Mouse (Mus musculus): ENCODE results near the gene Olfr1208. TPM values are rescaled to one million over a fixed set of nuclear protein-coding genes. Genes with fewer than 3 reads are reported as not detected.

Gene Olfr1208
- total RNA-seq (2015; ENCODE audit: low replicate concordance), result not detected in 2 replicates
- total RNA-seq (2017; ENCODE audit: low replicate concordance), result not detected in 2 replicates

DNA sequence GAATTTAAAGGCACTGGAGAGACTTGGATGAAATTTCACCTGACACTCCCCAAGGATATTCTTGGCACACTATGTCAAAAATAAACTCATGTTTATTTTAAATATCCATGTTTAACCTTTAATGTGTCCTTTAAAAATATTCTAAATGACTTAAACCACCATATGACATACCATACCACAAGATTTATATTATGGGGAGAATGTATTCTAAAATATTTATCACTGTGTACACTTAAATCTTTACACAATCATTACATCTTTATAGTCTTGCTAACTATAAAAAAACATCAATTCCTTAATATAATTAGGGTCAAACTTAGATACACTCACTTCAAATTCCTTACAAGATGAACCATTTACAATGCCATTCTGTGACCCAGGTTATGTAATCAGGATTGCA, at the start of gene Olfr1208:
Gene Olfr1208 (minus strand): TSS at position 101 of the 400 bp plus-strand sequence.
- ATAC-seq (replicated peaks; ENCODE audit: low FRiP score, poor library complexity, severe bottlenecking), result no peak

DNA sequence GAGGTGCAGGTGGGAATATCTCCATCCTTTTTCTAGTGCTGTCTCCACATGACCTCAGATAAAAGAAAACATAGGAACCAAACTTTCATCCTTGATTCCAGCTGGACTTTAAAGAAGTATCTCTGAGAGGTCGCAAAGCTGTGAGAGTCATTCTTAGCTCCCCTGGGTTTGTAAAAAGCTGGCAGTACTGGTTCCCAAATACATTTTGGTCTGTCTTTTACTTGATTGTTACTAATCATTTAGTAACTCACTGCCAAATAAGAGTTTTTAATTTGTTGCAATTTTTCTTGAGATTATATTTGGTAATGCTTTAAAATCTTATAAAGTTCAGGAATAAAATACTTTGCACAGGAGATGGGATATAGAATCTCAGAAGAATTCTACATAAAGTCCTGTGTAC, 35.9 kb upstream of the Olfr1208 start, which contains the start of gene Olfr1211:
Gene Olfr1211 (minus strand): TSS at position 101 of the 400 bp plus-strand sequence.
- ATAC-seq (replicated peaks; ENCODE audit: low FRiP score, poor library complexity, severe bottlenecking), result no peak

DNA sequence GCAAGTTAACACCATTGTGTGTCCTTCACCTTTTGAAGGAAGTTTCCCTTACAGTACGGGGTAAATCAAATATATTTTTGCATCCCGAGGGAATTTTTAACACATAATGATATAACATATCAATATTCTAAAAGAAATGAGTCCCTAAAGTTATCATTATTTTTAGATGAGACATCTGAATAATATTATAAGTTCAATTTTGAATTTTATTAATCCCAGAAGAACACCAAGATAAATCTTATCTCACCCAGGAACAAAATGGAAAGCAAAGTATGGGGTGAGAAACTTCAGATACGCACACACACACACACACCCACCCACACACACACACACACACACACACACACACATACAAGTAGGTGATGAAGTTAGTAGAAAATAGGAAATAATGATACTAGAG, 12.9 kb upstream of the Olfr1208 start, which contains the start of gene Olfr1209:
Gene Olfr1209 (minus strand): TSS at position 101 of the 400 bp plus-strand sequence.
- ATAC-seq (replicated peaks; ENCODE audit: low FRiP score, poor library complexity, severe bottlenecking), result no peak

DNA sequence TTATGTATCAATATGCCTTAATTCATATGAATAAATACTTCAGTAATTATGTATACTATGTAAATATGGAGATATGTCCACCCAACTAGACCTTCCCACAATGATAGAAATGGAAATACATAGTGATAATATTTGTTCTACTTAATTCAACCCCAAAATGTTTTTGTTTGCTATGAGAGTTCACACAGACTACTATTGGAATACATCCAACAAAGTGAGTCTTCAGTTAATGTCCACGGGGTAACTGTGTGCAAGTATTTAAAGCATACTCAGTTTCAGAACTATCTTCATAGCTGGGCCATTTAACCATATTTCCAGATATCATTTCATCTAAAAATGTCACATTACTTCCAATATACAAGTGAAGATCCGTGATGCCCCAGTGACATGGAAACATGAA, 39.2 kb downstream of the Olfr1208 start, which contains the start of gene Olfr1206:
Gene Olfr1206 (plus strand): TSS at position 301 of the 400 bp plus-strand sequence.
- no peak for ATAC-seq (replicated peaks; ENCODE audit: low FRiP score, poor library complexity, severe bottlenecking)

DNA sequence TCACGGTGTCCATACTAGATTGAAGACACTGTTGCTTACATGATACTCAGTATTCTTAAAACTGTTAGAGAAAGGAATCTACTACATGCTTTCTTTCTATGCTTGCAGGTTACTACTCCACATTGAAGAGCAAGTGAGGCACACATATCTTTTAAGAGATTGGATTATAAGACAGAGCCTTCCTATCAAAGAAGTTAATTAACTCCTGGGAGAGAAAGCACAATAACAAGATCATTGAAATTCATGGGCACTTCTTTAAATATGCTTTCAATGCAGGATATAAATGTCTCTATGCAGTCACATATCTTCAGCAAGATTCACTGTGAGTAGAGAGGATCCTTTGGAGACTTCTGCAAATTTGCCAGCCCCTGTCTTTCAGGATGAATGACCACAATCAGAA, 53.1 kb downstream of the Olfr1208 start, which contains the start of gene Olfr1204:
Gene Olfr1204 (plus strand): TSS at position 301 of the 400 bp plus-strand sequence.
- ATAC-seq (replicated peaks; ENCODE audit: low FRiP score, poor library complexity, severe bottlenecking), result no peak

Other genes starting within 250 kb of the Olfr1208 start
- gene Olfr1193, start 226.7 kb downstream of the Olfr1208 start, total RNA-seq (2015; ENCODE audit: low replicate concordance), result not detected in 2 replicates
- gene Olfr1193, start 226.7 kb downstream of the Olfr1208 start, total RNA-seq (2017; ENCODE audit: low replicate concordance), result not detected in 2 replicates
- gene Olfr1195, start 213.1 kb downstream of the Olfr1208 start, total RNA-seq (2015; ENCODE audit: low replicate concordance), result not detected in 2 replicates
- not detected in 2 replicates for gene Olfr1195, start 213.1 kb downstream of the Olfr1208 start, total RNA-seq (2017; ENCODE audit: low replicate concordance)
- not detected in 2 replicates for gene Olfr1196, start 197.7 kb downstream of the Olfr1208 start, total RNA-seq (2015; ENCODE audit: low replicate concordance)
- not detected in 2 replicates for gene Olfr1196, start 197.7 kb downstream of the Olfr1208 start, total RNA-seq (2017; ENCODE audit: low replicate concordance)
- not detected in 2 replicates for gene Olfr1197, start 169.9 kb downstream of the Olfr1208 start, total RNA-seq (2015; ENCODE audit: low replicate concordance)
- gene Olfr1197, start 169.9 kb downstream of the Olfr1208 start, total RNA-seq (2017; ENCODE audit: low replicate concordance), result not detected in 2 replicates
- gene Olfr1198, start 150.9 kb downstream of the Olfr1208 start, total RNA-seq (2015; ENCODE audit: low replicate concordance), result not detected in 2 replicates
- gene Olfr1198, start 150.9 kb downstream of the Olfr1208 start, total RNA-seq (2017; ENCODE audit: low replicate concordance), result not detected in 2 replicates
- not detected in 2 replicates for gene Olfr1199, start 141.8 kb downstream of the Olfr1208 start, total RNA-seq (2015; ENCODE audit: low replicate concordance)
- not detected in 2 replicates for gene Olfr1199, start 141.8 kb downstream of the Olfr1208 start, total RNA-seq (2017; ENCODE audit: low replicate concordance)
- not detected in 2 replicates for gene Olfr1200, start 131.8 kb downstream of the Olfr1208 start, total RNA-seq (2015; ENCODE audit: low replicate concordance)
- not detected in 2 replicates for gene Olfr1200, start 131.8 kb downstream of the Olfr1208 start, total RNA-seq (2017; ENCODE audit: low replicate concordance)
- gene Olfr1201, start 109.3 kb downstream of the Olfr1208 start, total RNA-seq (2015; ENCODE audit: low replicate concordance), result not detected in 2 replicates
- not detected in 2 replicates for gene Olfr1201, start 109.3 kb downstream of the Olfr1208 start, total RNA-seq (2017; ENCODE audit: low replicate concordance)
- not detected in 2 replicates for gene Olfr1202, start 87.8 kb downstream of the Olfr1208 start, total RNA-seq (2015; ENCODE audit: low replicate concordance)
- not detected in 2 replicates for gene Olfr1202, start 87.8 kb downstream of the Olfr1208 start, total RNA-seq (2017; ENCODE audit: low replicate concordance)
- not detected in 2 replicates for gene Olfr1205, start 72.6 kb downstream of the Olfr1208 start, total RNA-seq (2015; ENCODE audit: low replicate concordance)
- gene Olfr1205, start 72.6 kb downstream of the Olfr1208 start, total RNA-seq (2017; ENCODE audit: low replicate concordance), result 0.28 TPM in 1 of 2 replicates, not detected in the other
- 14.6 TPM in 1 of 2 replicates, not detected in the other for gene Olfr1204, start 53.0 kb downstream of the Olfr1208 start, total RNA-seq (2015; ENCODE audit: low replicate concordance)
- gene Olfr1204, start 53.0 kb downstream of the Olfr1208 start, total RNA-seq (2017; ENCODE audit: low replicate concordance), result not detected in 2 replicates
- not detected in 2 replicates for gene Olfr1206, start 39.1 kb downstream of the Olfr1208 start, total RNA-seq (2015; ENCODE audit: low replicate concordance)
- not detected in 2 replicates for gene Olfr1206, start 39.1 kb downstream of the Olfr1208 start, total RNA-seq (2017; ENCODE audit: low replicate concordance)
- gene Olfr1209, start 12.8 kb upstream of the Olfr1208 start, total RNA-seq (2015; ENCODE audit: low replicate concordance), result not detected in 2 replicates
- gene Olfr1209, start 12.8 kb upstream of the Olfr1208 start, total RNA-seq (2017; ENCODE audit: low replicate concordance), result not detected in 2 replicates
- not detected in 2 replicates for gene Olfr1211, start 35.8 kb upstream of the Olfr1208 start, total RNA-seq (2015; ENCODE audit: low replicate concordance)
- not detected in 2 replicates for gene Olfr1211, start 35.8 kb upstream of the Olfr1208 start, total RNA-seq (2017; ENCODE audit: low replicate concordance)
- not detected in 2 replicates for gene Olfr1212, start 51.7 kb upstream of the Olfr1208 start, total RNA-seq (2015; ENCODE audit: low replicate concordance)
- gene Olfr1212, start 51.7 kb upstream of the Olfr1208 start, total RNA-seq (2017; ENCODE audit: low replicate concordance), result 0.43 TPM in 1 of 2 replicates, not detected in the other
- gene Gm13762, start 78.0 kb upstream of the Olfr1208 start, total RNA-seq (2015; ENCODE audit: low replicate concordance), result not detected in 2 replicates
- not detected in 2 replicates for gene Gm13762, start 78.0 kb upstream of the Olfr1208 start, total RNA-seq (2017; ENCODE audit: low replicate concordance)
- not detected in 2 replicates for gene Olfr1214, start 90.3 kb upstream of the Olfr1208 start, total RNA-seq (2015; ENCODE audit: low replicate concordance)
- gene Olfr1214, start 90.3 kb upstream of the Olfr1208 start, total RNA-seq (2017; ENCODE audit: low replicate concordance), result not detected in 2 replicates
- not detected in 2 replicates for gene Olfr1215, start 104.7 kb upstream of the Olfr1208 start, total RNA-seq (2015; ENCODE audit: low replicate concordance)
- gene Olfr1215, start 104.7 kb upstream of the Olfr1208 start, total RNA-seq (2017; ENCODE audit: low replicate concordance), result not detected in 2 replicates
- gene Olfr1216, start 116.0 kb upstream of the Olfr1208 start, total RNA-seq (2015; ENCODE audit: low replicate concordance), result not detected in 2 replicates
- gene Olfr1216, start 116.0 kb upstream of the Olfr1208 start, total RNA-seq (2017; ENCODE audit: low replicate concordance), result not detected in 2 replicates
- gene Olfr1217, start 129.8 kb upstream of the Olfr1208 start, total RNA-seq (2015; ENCODE audit: low replicate concordance), result not detected in 2 replicates
- not detected in 2 replicates for gene Olfr1217, start 129.8 kb upstream of the Olfr1208 start, total RNA-seq (2017; ENCODE audit: low replicate concordance)
- not detected in 2 replicates for gene Olfr1218, start 158.9 kb upstream of the Olfr1208 start, total RNA-seq (2015; ENCODE audit: low replicate concordance)
- 0.14 TPM in 1 of 2 replicates, not detected in the other for gene Olfr1218, start 158.9 kb upstream of the Olfr1208 start, total RNA-seq (2017; ENCODE audit: low replicate concordance)
- not detected in 2 replicates for gene Olfr1219, start 181.2 kb upstream of the Olfr1208 start, total RNA-seq (2015; ENCODE audit: low replicate concordance)
- 0.09 TPM in 1 of 2 replicates, not detected in the other for gene Olfr1219, start 181.2 kb upstream of the Olfr1208 start, total RNA-seq (2017; ENCODE audit: low replicate concordance)
- gene Olfr1220, start 204.5 kb upstream of the Olfr1208 start, total RNA-seq (2015; ENCODE audit: low replicate concordance), result not detected in 2 replicates
- not detected in 2 replicates for gene Olfr1220, start 204.5 kb upstream of the Olfr1208 start, total RNA-seq (2017; ENCODE audit: low replicate concordance)
- gene Olfr1221, start 215.0 kb upstream of the Olfr1208 start, total RNA-seq (2015; ENCODE audit: low replicate concordance), result not detected in 2 replicates
- not detected in 2 replicates for gene Olfr1221, start 215.0 kb upstream of the Olfr1208 start, total RNA-seq (2017; ENCODE audit: low replicate concordance)
- 0.21 TPM in 1 of 2 replicates, not detected in the other for gene Olfr1222, start 230.7 kb upstream of the Olfr1208 start, total RNA-seq (2015; ENCODE audit: low replicate concordance)
- gene Olfr1222, start 230.7 kb upstream of the Olfr1208 start, total RNA-seq (2017; ENCODE audit: low replicate concordance), result not detected in 2 replicates
- not detected in 2 replicates for gene Olfr1223, start 249.2 kb upstream of the Olfr1208 start, total RNA-seq (2015; ENCODE audit: low replicate concordance)
- gene Olfr1223, start 249.2 kb upstream of the Olfr1208 start, total RNA-seq (2017; ENCODE audit: low replicate concordance), result not detected in 2 replicates

Measured in erythroblast, adult 5-6 weeks (primary cell).